Mouse (Mus musculus) left cerebral cortex, adult 11 months (tissue): Measurements from ENCODE around the gene Thra.
"Not testable (repeated sequence)": the region's sequence is repeated elsewhere in the genome, so short reads cannot be mapped to it uniquely, and the experiment has no call there.

Experiments used
- DNase-seq: peaks from one replicate; pipeline ENCODE4 v3.0.0; 2022; ENCODE audit warnings: low spot score

The Thra gene

GRCm38 (mm10) chr11:98740393-98741050, at the start of gene Thra:
Gene Thra, plus strand, starts transcription at chr11:98740638.
- DNase-seq = peak; percentile 64

DNA sequence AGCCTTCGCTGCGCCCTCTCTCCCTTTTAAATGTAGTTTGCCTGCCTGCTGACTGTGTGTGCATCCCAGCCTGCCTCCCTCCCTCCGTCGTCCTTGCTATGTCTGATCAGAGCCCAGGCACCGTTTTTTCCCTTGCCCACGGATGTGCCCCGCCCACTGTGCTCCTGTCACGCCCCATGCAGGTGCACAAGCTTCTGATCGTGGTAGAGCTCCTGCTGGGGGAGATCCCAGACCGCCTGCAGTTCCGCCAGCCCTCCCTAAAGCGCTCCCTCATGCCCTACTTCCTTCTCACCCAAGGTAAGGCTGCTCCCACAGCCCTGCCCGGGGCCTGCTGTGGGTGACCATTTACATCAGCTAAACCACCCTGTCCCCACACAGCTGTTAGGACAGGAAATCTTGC, 47.2 kb upstream of the Thra start:
- DNase-seq = no peak

DNA sequence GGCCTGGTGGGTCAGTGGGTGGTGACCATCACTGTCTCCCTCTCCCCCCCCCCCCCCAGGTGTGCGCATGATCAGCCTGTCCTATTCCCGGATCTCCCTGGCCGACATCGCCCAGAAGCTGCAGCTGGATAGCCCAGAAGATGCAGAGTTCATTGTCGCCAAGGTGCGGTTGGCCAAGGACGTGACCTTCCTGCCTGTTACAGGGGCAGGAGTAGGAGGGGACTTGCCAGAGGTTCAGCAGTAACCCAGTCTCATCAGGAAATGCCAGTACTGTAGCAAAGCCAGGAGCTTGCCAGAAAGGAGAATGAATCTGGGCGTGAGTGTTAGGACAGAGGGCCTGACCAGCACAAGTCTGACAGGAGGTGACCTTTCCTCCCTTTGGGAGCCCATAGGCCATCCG, 46.7 kb upstream of the Thra start:
- no peak for DNase-seq

- no peak for DNase-seq
Measured at GRCm38 (mm10) chr11:98694301-98694700, 46.1 kb upstream of the Thra start.

GRCm38 (mm10) chr11:98695408-98695807, 45.0 kb upstream of the Thra start:
- DNase-seq = no peak

GRCm38 (mm10) chr11:98696454-98697216, 43.8 kb upstream of the Thra start:
- DNase-seq = no peak

DNA sequence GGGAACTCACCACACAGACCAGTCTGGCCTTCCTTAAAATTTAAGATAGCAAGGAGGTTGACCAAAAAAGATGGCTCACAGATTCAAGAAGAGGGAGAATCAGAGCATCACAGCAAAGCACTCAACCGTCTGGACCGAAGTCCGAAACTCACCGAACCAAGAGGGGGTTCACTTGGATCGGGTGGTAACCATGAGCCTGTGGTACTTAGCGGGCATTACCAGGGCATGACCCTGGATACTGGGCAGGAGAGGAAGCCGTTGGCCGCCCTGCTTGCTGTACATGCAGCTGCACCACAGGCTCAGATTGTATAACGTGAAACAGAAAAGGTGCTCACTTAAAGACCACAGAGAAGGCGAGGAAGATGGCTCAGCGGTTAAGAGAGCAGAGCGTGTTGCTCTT, 43.2 kb upstream of the Thra start:
- no peak for DNase-seq

DNA sequence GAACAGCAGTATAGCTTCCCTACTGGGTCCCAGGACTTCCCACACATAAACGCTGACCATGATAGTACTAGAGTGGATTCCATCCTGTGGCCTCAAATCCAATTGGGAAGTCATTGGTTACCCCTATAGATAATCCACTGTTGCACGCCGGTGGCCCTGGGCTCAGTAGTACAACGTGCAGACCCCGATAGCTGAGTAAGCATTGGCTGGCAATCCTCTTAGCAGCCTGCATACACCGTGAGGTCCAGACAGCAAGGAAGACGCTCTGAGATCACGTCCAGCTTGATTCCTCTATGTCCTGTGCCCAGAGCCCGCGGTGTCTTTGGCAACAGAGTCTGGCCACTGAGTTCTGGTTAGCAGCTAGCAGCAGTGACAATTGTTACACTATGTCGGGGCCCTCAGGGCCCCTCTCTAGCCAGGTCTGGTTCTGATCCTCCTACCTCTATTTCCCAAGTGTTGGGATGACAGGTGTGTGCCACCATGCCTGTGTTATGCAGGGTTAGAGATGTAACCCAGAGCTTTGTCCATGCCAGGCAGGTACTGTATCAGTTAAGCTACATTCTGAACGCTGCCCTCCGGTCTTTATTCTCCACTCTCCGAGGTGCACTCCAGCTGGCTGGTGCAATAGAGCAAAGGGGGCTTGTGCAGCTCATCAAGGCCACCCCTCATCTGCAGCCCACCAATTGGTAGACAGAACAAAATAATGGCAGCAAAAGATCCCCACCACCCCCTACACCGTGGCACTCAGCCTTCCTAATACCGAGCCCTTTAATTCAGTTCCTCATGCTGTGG, 41.4 kb upstream of the Thra start:
- no peak for DNase-seq

GRCm38 (mm10) chr11:98699911-98700310, 40.5 kb upstream of the Thra start:
- DNase-seq = peak; percentile 63

GRCm38 (mm10) chr11:98701213-98701670, 39.2 kb upstream of the Thra start, which contains the start of gene Csf3:
Gene Csf3, plus strand, starts transcription at chr11:98701263.
- no peak for DNase-seq

- DNase-seq = no peak
Measured at GRCm38 (mm10) chr11:98702323-98702722, 38.1 kb upstream of the Thra start.

GRCm38 (mm10) chr11:98705021-98705420, 35.4 kb upstream of the Thra start:
- no peak for DNase-seq

- no peak for DNase-seq
Measured at GRCm38 (mm10) chr11:98707401-98708281, 32.8 kb upstream of the Thra start.

- DNase-seq = no peak
Measured at GRCm38 (mm10) chr11:98708282-98708956, 32.0 kb upstream of the Thra start.

- no peak for DNase-seq
Measured at GRCm38 (mm10) chr11:98709001-98709741, 31.3 kb upstream of the Thra start.

DNA sequence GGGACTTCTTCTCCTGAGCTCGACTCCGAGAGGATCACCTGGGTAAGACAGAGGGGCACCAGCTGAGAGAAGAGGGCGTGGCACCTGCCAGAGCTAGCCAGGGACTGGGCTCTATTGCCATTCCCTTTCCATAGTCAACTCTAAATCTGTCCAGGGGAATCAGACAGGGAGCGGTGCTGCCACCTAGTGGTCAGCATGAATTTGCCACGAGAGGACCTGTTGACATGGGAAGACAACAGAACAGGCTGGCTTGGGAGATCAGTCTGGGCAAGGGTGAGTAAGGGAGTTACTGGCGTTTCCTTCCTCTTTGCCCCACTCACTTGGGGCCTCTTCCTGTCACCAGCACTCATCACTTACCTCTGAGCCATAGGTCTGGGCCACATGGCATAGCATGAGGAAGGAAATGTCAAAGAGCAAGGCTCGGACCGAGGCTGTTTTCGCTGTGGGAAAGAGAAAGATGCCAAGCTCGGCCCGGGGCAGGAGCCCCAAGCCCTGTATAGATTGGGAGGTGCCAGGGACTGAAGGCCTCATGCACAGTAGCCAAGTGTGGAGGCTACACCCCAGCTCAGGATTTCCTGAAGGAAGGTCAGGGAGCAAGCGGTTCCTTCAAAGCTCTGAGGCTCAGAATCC, 29.9 kb upstream of the Thra start:
- DNase-seq = peak; percentile 47

DNA sequence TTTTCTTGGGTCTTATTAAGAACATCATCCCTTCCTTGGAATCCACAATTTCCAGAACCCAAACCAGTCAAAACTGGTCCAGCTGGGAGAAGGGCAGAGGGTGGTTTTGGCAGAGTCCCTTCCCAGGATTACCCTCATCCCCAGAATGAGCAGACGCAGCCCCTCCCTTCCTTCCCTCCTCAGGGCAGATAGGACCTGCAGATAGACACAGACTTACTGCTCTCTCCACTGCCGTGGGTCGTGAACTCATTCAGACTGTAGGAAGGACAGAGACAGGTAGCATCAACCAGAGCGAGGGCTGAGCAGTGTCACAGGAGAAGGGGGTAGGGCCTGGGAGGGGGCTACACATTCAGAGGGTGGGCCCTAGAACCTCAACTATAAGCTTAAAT, 29.4 kb upstream of the Thra start:
- no peak for DNase-seq

DNA sequence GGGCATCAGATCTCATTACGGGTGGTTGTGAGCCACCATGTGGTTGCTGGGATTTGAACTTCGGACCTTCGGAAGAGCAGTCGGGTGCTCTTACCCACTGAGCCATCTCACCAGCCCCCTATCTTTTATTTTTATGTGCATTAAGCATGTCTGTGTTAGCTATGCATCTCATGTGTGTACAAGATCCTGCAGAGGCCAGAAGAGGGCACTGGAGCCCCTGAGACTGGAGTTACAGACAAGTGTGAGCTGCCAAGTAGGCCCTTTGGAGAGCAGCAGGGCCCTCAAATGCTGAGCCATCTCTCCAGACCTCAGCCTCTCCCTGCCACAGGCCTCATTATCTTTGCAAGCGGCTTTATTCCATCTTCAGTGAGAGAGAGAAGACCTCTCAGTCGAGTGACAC, 28.4 kb upstream of the Thra start:
- not testable (repeated sequence) for DNase-seq

GRCm38 (mm10) chr11:98713703-98714102, 26.7 kb upstream of the Thra start:
- no peak for DNase-seq

GRCm38 (mm10) chr11:98715946-98716345, 24.5 kb upstream of the Thra start:
- DNase-seq = no peak
